Mouse (Mus musculus): ENCODE measurements around the gene Hook2. TPM values are rescaled to one million over a fixed set of nuclear protein-coding genes. Genes with fewer than 3 reads are reported as not detected.
A peak's percentile ranks its signal among the peaks of the same experiment; 100 is the strongest.

Hook2 gene
- polyA plus RNA-seq, 1 experiment from 2014 or later: 11.3 TPM

- H3K36me3 ChIP-seq (replicated peaks; ENCODE audit: control insufficient read depth, insufficient read depth, low read depth, low read length): no peaks in the 10 kb centered on the region
- 7% methylated on average over 19 of the region's 19 CpGs for WGBS
- peak overlapping the region; percentile 29; the same call in 1 of the 2 replicates for H3K9ac ChIP-seq (replicated peaks; ENCODE audit: low read length)
- no peak overlapping the region for H3K4me3 ChIP-seq (ENCODE audit: low read depth, low read length)
- ATAC-seq (replicated peaks; ENCODE audit: insufficient number of reproducible peaks, low FRiP score, low TSS enrichment, low read depth) (peak; percentile 56), DNase-seq (ENCODE audit: low spot score) (peak; percentile 93)
- no peaks in the 10 kb centered on the region for H3K27me3 ChIP-seq (ENCODE audit: control insufficient read depth, insufficient read depth, low read length)
- H3K27ac ChIP-seq (replicated peaks; ENCODE audit: low read depth, low read length): no peak overlapping the region
- no peak overlapping the region for H3K4me2 ChIP-seq (ENCODE audit: low read depth, low read length)
- H3K9me3 ChIP-seq (replicated peaks; ENCODE audit: control insufficient read depth, low read length): no peaks in the 10 kb centered on the region
- no peaks in the 10 kb centered on the region for H3K4me1 ChIP-seq (ENCODE audit: control insufficient read depth, insufficient read depth, low read length)
Measured at GRCm38 (mm10) chr8:84997649-84998295, 7.4 kb downstream of the Hook2 start.

GRCm38 (mm10) chr8:85007686-85008085 is 17.3 kb downstream of the Hook2 start:
- H3K4me1 ChIP-seq (ENCODE audit: control insufficient read depth, insufficient read depth, low read length): no peaks in the 10 kb centered on the region
- H3K9me3 ChIP-seq (replicated peaks; ENCODE audit: control insufficient read depth, low read length): no peaks in the 10 kb centered on the region
- H3K4me2 ChIP-seq (ENCODE audit: low read depth, low read length): no peak overlapping the region
- WGBS: 19% methylated on average over 25 of the region's 25 CpGs
- no peak for ATAC-seq (replicated peaks; ENCODE audit: insufficient number of reproducible peaks, low FRiP score, low TSS enrichment, low read depth)
- no peak overlapping the region for H3K9ac ChIP-seq (replicated peaks; ENCODE audit: low read length)
- H3K27ac ChIP-seq (replicated peaks; ENCODE audit: low read depth, low read length): no peak overlapping the region
- no peak for DNase-seq (ENCODE audit: low spot score)
- H3K4me3 ChIP-seq (ENCODE audit: low read depth, low read length): no peak overlapping the region
- peaks cover 20% of the 10 kb centered on the region for H3K27me3 ChIP-seq (ENCODE audit: control insufficient read depth, insufficient read depth, low read length)
- H3K36me3 ChIP-seq (replicated peaks; ENCODE audit: control insufficient read depth, insufficient read depth, low read depth, low read length): no peaks in the 10 kb centered on the region

GRCm38 (mm10) chr8:85011242-85011641 is 20.8 kb downstream of the Hook2 start:
- Histone ChIP-seq H3K4me1 (ENCODE audit: control insufficient read depth, insufficient read depth, low read length) (no peaks in the 10 kb centered on the region; the same call in 1 of the 2 replicates), H3K9me3 (replicated peaks; ENCODE audit: control insufficient read depth, low read length) (no peaks in the 10 kb centered on the region), H3K27ac (replicated peaks; ENCODE audit: low read depth, low read length) (no peak overlapping the region), H3K9ac (replicated peaks; ENCODE audit: low read length) (no peak overlapping the region), H3K27me3 (ENCODE audit: control insufficient read depth, insufficient read depth, low read length) (peaks cover 26% of the 10 kb centered on the region), H3K36me3 (replicated peaks; ENCODE audit: control insufficient read depth, insufficient read depth, low read depth, low read length) (no peaks in the 10 kb centered on the region), H3K4me2 (ENCODE audit: low read depth, low read length) (no peak overlapping the region), H3K4me3 (ENCODE audit: low read depth, low read length) (no peak overlapping the region)
- no peak for ATAC-seq (replicated peaks; ENCODE audit: insufficient number of reproducible peaks, low FRiP score, low TSS enrichment, low read depth)
- DNase-seq (ENCODE audit: low spot score): no peak
- WGBS: 18% methylated on average over 28 of the region's 28 CpGs

GRCm38 (mm10) chr8:85013230-85013840 is 22.9 kb downstream of the Hook2 start:
- Histone ChIP-seq H3K4me1 (ENCODE audit: control insufficient read depth, insufficient read depth, low read length) (no peaks in the 10 kb centered on the region; the same call in 1 of the 2 replicates), H3K27ac (replicated peaks; ENCODE audit: low read depth, low read length) (no peak overlapping the region), H3K4me3 (ENCODE audit: low read depth, low read length) (0 out of 2 replicates have a peak overlapping the region, but pooled peaks have one; percentile 14), H3K9me3 (replicated peaks; ENCODE audit: control insufficient read depth, low read length) (no peaks in the 10 kb centered on the region), H3K4me2 (ENCODE audit: low read depth, low read length) (peak overlapping the region; percentile 47), H3K36me3 (replicated peaks; ENCODE audit: control insufficient read depth, insufficient read depth, low read depth, low read length) (no peaks in the 10 kb centered on the region), H3K9ac (replicated peaks; ENCODE audit: low read length) (peak overlapping the region; percentile 51; the same call in 1 of the 2 replicates), H3K27me3 (ENCODE audit: control insufficient read depth, insufficient read depth, low read length) (peaks cover 19% of the 10 kb centered on the region)
- WGBS: 7% methylated on average over 26 of the region's 26 CpGs
- no peak for ATAC-seq (replicated peaks; ENCODE audit: insufficient number of reproducible peaks, low FRiP score, low TSS enrichment, low read depth)
- peak; percentile 86 for DNase-seq (ENCODE audit: low spot score)

- Histone ChIP-seq H3K36me3 (replicated peaks; ENCODE audit: control insufficient read depth, insufficient read depth, low read depth, low read length) (no peaks in the 10 kb centered on the region; the same call in 1 of the 2 replicates), H3K27me3 (ENCODE audit: control insufficient read depth, insufficient read depth, low read length) (peaks cover 19% of the 10 kb centered on the region), H3K4me1 (ENCODE audit: control insufficient read depth, insufficient read depth, low read length) (no peaks in the 10 kb centered on the region; the same call in 1 of the 2 replicates), H3K4me2 (ENCODE audit: low read depth, low read length) (peak within 1 kb of the TSS; percentile 47), H3K27ac (replicated peaks; ENCODE audit: low read depth, low read length) (no peak within 1 kb of the TSS), H3K9me3 (replicated peaks; ENCODE audit: control insufficient read depth, low read length) (no peaks in the 10 kb centered on the region), H3K9ac (replicated peaks; ENCODE audit: low read length) (peak within 1 kb of the TSS; percentile 51; the same call in 1 of the 2 replicates), H3K4me3 (ENCODE audit: low read depth, low read length) (0 out of 2 replicates have a peak within 1 kb of the TSS, but pooled peaks have one; percentile 14)
- DNase-seq (ENCODE audit: low spot score) (no peak), ATAC-seq (replicated peaks; ENCODE audit: insufficient number of reproducible peaks, low FRiP score, low TSS enrichment, low read depth) (no peak)
- 46% methylated on average over 2 of the region's 2 CpGs for WGBS
Measured at GRCm38 (mm10) chr8:85014431-85014830, 24.0 kb downstream of the Hook2 start, which contains the start of gene Best2. Gene Best2 (minus strand): TSS chr8:85014531.

GRCm38 (mm10) chr8:85016724-85017123 is 26.3 kb downstream of the Hook2 start:
- Histone ChIP-seq H3K9ac (replicated peaks; ENCODE audit: low read length) (no peak overlapping the region), H3K4me1 (ENCODE audit: control insufficient read depth, insufficient read depth, low read length) (no peaks in the 10 kb centered on the region; the same call in 1 of the 2 replicates), H3K27me3 (ENCODE audit: control insufficient read depth, insufficient read depth, low read length) (peaks cover 10% of the 10 kb centered on the region), H3K9me3 (replicated peaks; ENCODE audit: control insufficient read depth, low read length) (no peaks in the 10 kb centered on the region), H3K36me3 (replicated peaks; ENCODE audit: control insufficient read depth, insufficient read depth, low read depth, low read length) (no peaks in the 10 kb centered on the region; the same call in 1 of the 2 replicates), H3K27ac (replicated peaks; ENCODE audit: low read depth, low read length) (no peak overlapping the region), H3K4me3 (ENCODE audit: low read depth, low read length) (no peak overlapping the region), H3K4me2 (ENCODE audit: low read depth, low read length) (no peak overlapping the region)
- 65% methylated on average over 10 of the region's 10 CpGs for WGBS
- no peak for DNase-seq (ENCODE audit: low spot score)
- no peak for ATAC-seq (replicated peaks; ENCODE audit: insufficient number of reproducible peaks, low FRiP score, low TSS enrichment, low read depth)

GRCm38 (mm10) chr8:85017209-85017608 is 26.8 kb downstream of the Hook2 start:
- peaks cover 9% of the 10 kb centered on the region for H3K27me3 ChIP-seq (ENCODE audit: control insufficient read depth, insufficient read depth, low read length)
- no peaks in the 10 kb centered on the region for H3K9me3 ChIP-seq (replicated peaks; ENCODE audit: control insufficient read depth, low read length)
- 31% methylated on average over 5 of the region's 5 CpGs for WGBS
- ATAC-seq (replicated peaks; ENCODE audit: insufficient number of reproducible peaks, low FRiP score, low TSS enrichment, low read depth) (no peak), DNase-seq (ENCODE audit: low spot score) (no peak)
- H3K4me1 ChIP-seq (ENCODE audit: control insufficient read depth, insufficient read depth, low read length): no peaks in the 10 kb centered on the region; the same call in 1 of the 2 replicates
- H3K4me3 ChIP-seq (ENCODE audit: low read depth, low read length): no peak overlapping the region
- no peak overlapping the region for H3K27ac ChIP-seq (replicated peaks; ENCODE audit: low read depth, low read length)
- H3K36me3 ChIP-seq (replicated peaks; ENCODE audit: control insufficient read depth, insufficient read depth, low read depth, low read length): no peaks in the 10 kb centered on the region; the same call in 1 of the 2 replicates
- H3K9ac ChIP-seq (replicated peaks; ENCODE audit: low read length): no peak overlapping the region
- H3K4me2 ChIP-seq (ENCODE audit: low read depth, low read length): no peak overlapping the region
